11 mouse cellular contexts compared by ENCODE assay signal in genomic region chr9:118272713-118273407, GRCm38 (mm10).
DNase-seq lines count a peak whose midpoint lies in the region; ATAC-seq and TF ChIP-seq lines count a peak whose summit lies in the region.
"Had no signal": no experiment of that assay in that cellular context is flagged by ENCODE, and none has a peak within 500 bp of the region (broad histone marks: within the 10 kb centered on the region; RNA-seq: fewer than 3 reads in every experiment).

No protein-coding gene starts in this region.

- WGBS in kidney, adult 2 months = 62% methylated on average over 11 of the region's 11 CpGs
- 76% methylated on average over 11 of the region's 11 CpGs for WGBS in kidney, embryonic 14.5 days
- 52% methylated on average over 11 of the region's 11 CpGs for WGBS in heart, postnatal 0 days

- no peaks in the 10 kb centered on the region for H3K27me3 ChIP-seq in kidney, adult 2 months (replicated peaks; ENCODE audit: control insufficient read depth, insufficient read depth, low read length)
- no peaks in the 10 kb centered on the region for H3K27me3 ChIP-seq in kidney, embryonic 14.5 days (ENCODE audit: control insufficient read depth, insufficient read depth, low read length)
- no peaks in the 10 kb centered on the region for H3K27me3 ChIP-seq in CH12.LX (replicated peaks)
- H3K27me3 ChIP-seq in heart, postnatal 0 days (ENCODE audit: control insufficient read depth, insufficient read depth, low read length) = no peaks in the 10 kb centered on the region
- H3K27me3 ChIP-seq: limb, embryonic 15.5 days had no signal

- no peaks in the 10 kb centered on the region for H3K79me2 ChIP-seq in CH12.LX (replicated peaks; ENCODE audit: control insufficient read depth, extremely low read depth, insufficient read depth, poor library complexity, severe bottlenecking)

- H3K4me3 ChIP-seq in kidney, adult 2 months (ENCODE audit: insufficient read depth, low read depth, low read length) = no peak overlapping the region
- H3K4me3 ChIP-seq in kidney, embryonic 14.5 days (ENCODE audit: low read length) = no peak overlapping the region
- H3K4me3 ChIP-seq in CH12.LX (replicated peaks in 1 of 3; ENCODE audit: low read depth in 2 of 3, low read length in 2 of 3, poor library complexity in 1 of 3) = no peak overlapping the region
- no peak overlapping the region for H3K4me3 ChIP-seq in heart, postnatal 0 days (ENCODE audit: low read depth, low read length)
- H3K4me3 ChIP-seq: erythroblast, embryonic 14.5 days; limb, embryonic 15.5 days; myocyte had no signal

- H3K4me1 ChIP-seq in kidney, adult 2 months (ENCODE audit: control insufficient read depth, insufficient read depth, low read length) = no peaks in the 10 kb centered on the region
- H3K4me1 ChIP-seq in kidney, embryonic 14.5 days (ENCODE audit: control insufficient read depth, insufficient read depth, low read length) = no peaks in the 10 kb centered on the region
- peaks cover 8 to 15% of the 10 kb centered on the region in 2 experiments for H3K4me1 ChIP-seq in CH12.LX (ENCODE audit: control insufficient read depth in 1 of 2, insufficient read depth in 2 of 2)
- no peaks in the 10 kb centered on the region for H3K4me1 ChIP-seq in heart, postnatal 0 days (ENCODE audit: control insufficient read depth, insufficient read depth)
- H3K4me1 ChIP-seq: limb, embryonic 15.5 days had no signal

- H3K9me3 ChIP-seq in kidney, embryonic 14.5 days (ENCODE audit: control insufficient read depth, low read length) = no peaks in the 10 kb centered on the region
- H3K9me3 ChIP-seq in CH12.LX (replicated peaks; ENCODE audit: low read length) = no peaks in the 10 kb centered on the region
- H3K9me3 ChIP-seq in heart, postnatal 0 days (replicated peaks; ENCODE audit: control insufficient read depth, low read length) = no peaks in the 10 kb centered on the region
- H3K9me3 ChIP-seq: limb, embryonic 15.5 days had no signal

- no peak overlapping the region for H3K4me2 ChIP-seq in kidney, embryonic 14.5 days (replicated peaks; ENCODE audit: low read depth, low read length)
- H3K4me2 ChIP-seq in CH12.LX (ENCODE audit: insufficient read depth, low read depth, poor library complexity, severe bottlenecking) = 0 out of 2 replicates have a peak overlapping the region, but pooled peaks have one; percentile 40
- no peak overlapping the region for H3K4me2 ChIP-seq in heart, postnatal 0 days (ENCODE audit: low read depth, low read length)
- H3K4me2 ChIP-seq: limb, embryonic 15.5 days had no signal

- no peak overlapping the region for H3K27ac ChIP-seq in kidney, adult 2 months (ENCODE audit: insufficient read depth, low read depth, low read length)
- H3K27ac ChIP-seq in kidney, embryonic 14.5 days (ENCODE audit: low read depth, low read length) = no peak overlapping the region
- H3K27ac ChIP-seq in CH12.LX (ENCODE audit: insufficient read depth, low read depth) = no peak overlapping the region
- H3K27ac ChIP-seq in heart, postnatal 0 days (ENCODE audit: low read depth) = no peak overlapping the region
- H3K27ac ChIP-seq: limb, embryonic 15.5 days had no signal

- no peak for TF ChIP-seq RAD21 in CH12.LX (IDR thresholded peaks at IDR 0.05; ENCODE audit: low read depth, low read length)

- no peak for TF ChIP-seq EP300 in CH12.LX (IDR thresholded peaks at IDR 0.05; ENCODE audit: low read length)
- no peak for TF ChIP-seq EP300 in heart, postnatal 0 days (IDR thresholded peaks at IDR 0.05; ENCODE audit: low read depth)

- TF ChIP-seq CTCF in kidney, adult 2 months (conservative IDR thresholded peaks at IDR 0.05; ENCODE audit: insufficient read depth, insufficient read length, low read depth, low read length) = no peak
- no peak for TF ChIP-seq CTCF in CH12.LX (conservative IDR thresholded peaks at IDR 0.05 in 1 of 2, IDR thresholded peaks at IDR 0.05 in 1 of 2; ENCODE audit: low read depth in 2 of 2, low read length in 2 of 2)
- TF ChIP-seq CTCF in heart, postnatal 0 days (IDR thresholded peaks at IDR 0.05; ENCODE audit: low read depth) = no peak

- intact Hi-C loops in left cerebral cortex, postnatal 10 days (cut with DNase I) = no loop called here

- H3K36me3 ChIP-seq in kidney, adult 2 months (ENCODE audit: control insufficient read depth, insufficient read depth, low read length) = no peaks in the 10 kb centered on the region
- H3K36me3 ChIP-seq in kidney, embryonic 14.5 days (ENCODE audit: control insufficient read depth, insufficient read depth, low read length) = no peaks in the 10 kb centered on the region
- H3K36me3 ChIP-seq in CH12.LX (replicated peaks in 1 of 2; ENCODE audit: control insufficient read depth in 1 of 2, insufficient read depth in 1 of 2, low read length in 1 of 2) = no peaks in the 10 kb centered on the region
- H3K36me3 ChIP-seq in heart, postnatal 0 days (replicated peaks; ENCODE audit: control insufficient read depth, insufficient read depth, low read length) = no peaks in the 10 kb centered on the region
- H3K36me3 ChIP-seq: limb, embryonic 15.5 days had no signal

- peak; percentile 26 for DNase-seq in kidney, adult 2 months
- DNase-seq in CH12.LX (ENCODE audit: extremely low read depth) = no peak
- DNase-seq in heart, postnatal 0 days (ENCODE audit: low spot score) = peak; percentile 38
- peak; percentile 5 for DNase-seq in lung, postnatal 14 days
- DNase-seq in left cerebral cortex, adult 8-10 months (ENCODE audit: low spot score in 2 of 2) = no peak
- DNase-seq in left cerebral cortex, postnatal 10 days (ENCODE audit: extremely low spot score in 1 of 2, low spot score in 2 of 2) = no peak
- no peak for DNase-seq in thymus, postnatal 36 days

- dilution Hi-C loops in CH12.LX (cut with MboI; ENCODE audit: extremely low pct_ligation_motif_present, extremely low pct_unique_long_range_greater_than_20kb, low sequenced_read_pairs) = no loop called here

- in situ Hi-C loops in CH12.LX (cut with MboI; ENCODE audit: low pct_ligation_motif_present, low pct_unique_long_range_greater_than_20kb, low sequenced_read_pairs) = no loop called here

- no peak for ATAC-seq in kidney, embryonic 14.5 days (ENCODE audit: low FRiP score, low TSS enrichment)
- no peak for ATAC-seq in heart, postnatal 0 days (ENCODE audit: insufficient read depth, low read depth)

- TF ChIP-seq POLR2A in kidney, adult 2 months (IDR thresholded peaks at IDR 0.05; ENCODE audit: low read depth, low read length) = no peak
- TF ChIP-seq POLR2A in CH12.LX (IDR thresholded peaks at IDR 0.05; ENCODE audit: low read depth, low read length) = no peak

- H3K9ac ChIP-seq in kidney, embryonic 14.5 days (ENCODE audit: low read depth, low read length) = no peak overlapping the region
- H3K9ac ChIP-seq in CH12.LX (ENCODE audit: insufficient read depth, low read depth) = no peak overlapping the region
- no peak overlapping the region for H3K9ac ChIP-seq in heart, postnatal 0 days (replicated peaks; ENCODE audit: low read depth, low read length)
- H3K9ac ChIP-seq: limb, embryonic 15.5 days had no signal

TF ChIP-seq in CH12.LX, 34 proteins besides CTCF, POLR2A, EP300 and RAD21:
- TF ChIP-seq MYC (IDR thresholded peaks at IDR 0.05; ENCODE audit: low read depth, low read length) (no peak), MXI1 (IDR thresholded peaks at IDR 0.05; ENCODE audit: low read depth, low read length) (0 out of 2 replicates have a peak, but pooled peaks have one; percentile 34), TCF12 (IDR thresholded peaks at IDR 0.05; ENCODE audit: low read depth, low read length) (0 out of 2 replicates have a peak, but pooled peaks have one; percentile 26), MEF2A (IDR thresholded peaks at IDR 0.05; ENCODE audit: borderline replicate concordance, low read depth, low read length) (peak; percentile 86; the same call in 1 of the 2 replicates), JUN (IDR thresholded peaks at IDR 0.05; ENCODE audit: insufficient read depth, low read depth, low read length) (peak; percentile 14; the same call in 1 of the 2 replicates), ZNF384 (IDR thresholded peaks at IDR 0.05; ENCODE audit: low read depth, low read length) (peak; percentile 85), ETS1 (conservative IDR thresholded peaks at IDR 0.05; ENCODE audit: low read depth, low read length) (peak; percentile 78), JUND (conservative IDR thresholded peaks at IDR 0.05; ENCODE audit: low read depth, low read length) (peak; percentile 7; the same call in 1 of the 2 replicates), BHLHE40 (IDR thresholded peaks at IDR 0.05; ENCODE audit: low read depth, low read length) (0 out of 2 replicates have a peak, but pooled peaks have one; percentile 9), ZKSCAN1 (IDR thresholded peaks at IDR 0.05; ENCODE audit: borderline replicate concordance, low read depth, low read length) (no peak), PAX5 (IDR thresholded peaks at IDR 0.05; ENCODE audit: low read length) (no peak), SIN3A (IDR thresholded peaks at IDR 0.05; ENCODE audit: low read length) (0 out of 2 replicates have a peak, but pooled peaks have one; percentile 27)

Comparison
In these comparisons a context has a peak if more than half of its experiments do, and no peak if none do; other contexts are left out.
1. DNase-seq: peak in kidney, adult 2 months (single experiment), heart, postnatal 0 days (single experiment) and lung, postnatal 14 days (single experiment); none in CH12.LX (single experiment), left cerebral cortex, adult 8-10 months (0 of 2), left cerebral cortex, postnatal 10 days (0 of 2) and thymus, postnatal 36 days (0 of 2).